Mouse (Mus musculus) embryo, embryonic 11.5 days (tissue): ENCODE measurements around the gene Eif4a1.

ENCODE experiments used
- DNase-seq: peaks from one replicate; pipeline ENCODE4 v3.0.0-alpha.2; 2012; ENCODE audit warnings: low read depth, low spot score

Eif4a1 gene

DNA sequence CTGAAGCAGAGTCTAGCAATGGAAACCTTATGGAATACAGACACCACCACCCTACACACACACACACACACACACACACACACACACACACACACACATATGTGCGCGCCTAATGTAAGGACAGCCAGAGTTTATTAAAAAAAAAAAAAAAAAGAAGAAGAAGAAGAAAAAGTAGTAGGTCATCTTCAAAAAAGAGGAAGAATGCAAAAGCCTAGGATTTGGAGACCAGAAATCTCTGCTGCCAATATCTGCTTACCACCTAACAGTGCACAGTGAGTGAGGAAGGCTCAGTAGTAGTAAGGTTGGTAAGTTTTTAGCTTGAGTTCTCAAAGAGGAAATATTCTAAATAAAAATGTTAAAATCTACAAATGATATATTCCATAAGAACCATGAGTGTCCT lies 6.9 kb upstream of the Eif4a1 start:
- no peak for DNase-seq

DNA sequence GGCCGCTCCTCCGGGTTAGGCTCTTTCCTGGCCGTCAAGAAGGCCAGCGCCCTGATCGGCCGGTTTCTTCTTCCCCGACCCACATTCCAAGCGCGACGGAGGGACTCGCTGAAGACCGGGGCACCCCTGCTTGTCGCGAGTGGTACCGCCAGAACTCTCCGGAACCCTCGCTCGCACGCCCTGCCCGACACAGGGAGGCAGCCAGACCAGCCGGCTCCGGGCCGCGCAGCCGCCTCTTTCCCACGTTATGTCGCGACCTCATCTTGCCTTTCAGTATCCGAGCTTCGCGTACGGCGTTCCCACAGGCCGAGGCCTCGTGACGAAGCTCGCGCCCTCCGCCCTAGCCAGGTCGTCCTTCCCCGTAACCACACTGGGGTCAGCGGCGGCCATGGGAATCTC lies 498 bp downstream of the Eif4a1 start:
- DNase-seq: no peak

DNA sequence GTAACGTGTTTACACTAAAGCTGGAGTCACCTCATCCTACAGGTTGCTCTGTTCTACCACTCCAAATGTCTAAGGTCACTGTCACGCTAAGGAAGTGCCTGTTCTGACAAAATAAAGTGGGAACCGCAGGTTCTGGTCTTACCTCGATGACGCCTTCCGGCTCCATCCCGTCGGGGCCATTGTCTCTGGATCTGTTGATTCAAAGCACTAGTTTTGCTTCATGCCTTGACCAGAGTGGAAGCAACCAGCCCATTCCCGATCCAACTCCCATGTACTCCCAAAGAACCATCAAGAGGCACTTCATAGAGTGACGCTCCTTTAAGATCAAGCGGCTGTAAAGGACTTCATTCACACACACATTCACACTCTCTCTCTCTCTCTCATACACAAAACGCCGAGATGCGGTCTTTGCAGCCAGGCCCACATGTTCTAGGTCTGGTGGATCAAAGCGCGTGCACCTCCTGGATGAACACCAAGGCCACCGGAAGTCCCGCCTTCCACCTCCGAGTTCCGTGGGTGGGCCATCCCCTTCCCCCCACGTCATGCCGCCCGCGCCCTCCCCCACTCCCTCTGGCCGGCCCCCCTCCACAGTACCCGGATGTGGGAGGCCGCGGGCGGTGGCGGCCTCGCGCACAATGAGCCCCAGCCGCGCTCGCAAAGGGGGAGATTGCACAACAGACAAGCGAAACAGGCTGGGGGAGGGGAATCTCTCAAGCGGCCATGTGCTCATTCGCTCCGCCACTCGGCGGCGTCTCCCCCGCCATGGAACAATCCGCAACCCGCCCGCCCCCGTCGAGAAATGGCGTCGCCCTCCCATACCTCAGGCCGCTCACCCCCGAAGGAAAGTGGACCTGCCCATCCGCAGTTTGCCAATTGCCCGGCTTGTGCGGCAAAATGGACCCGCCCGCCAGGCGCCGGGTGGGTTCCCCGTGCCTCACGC lies 1.2 kb downstream of the Eif4a1 start:
- DNase-seq: peak; percentile 89

DNA sequence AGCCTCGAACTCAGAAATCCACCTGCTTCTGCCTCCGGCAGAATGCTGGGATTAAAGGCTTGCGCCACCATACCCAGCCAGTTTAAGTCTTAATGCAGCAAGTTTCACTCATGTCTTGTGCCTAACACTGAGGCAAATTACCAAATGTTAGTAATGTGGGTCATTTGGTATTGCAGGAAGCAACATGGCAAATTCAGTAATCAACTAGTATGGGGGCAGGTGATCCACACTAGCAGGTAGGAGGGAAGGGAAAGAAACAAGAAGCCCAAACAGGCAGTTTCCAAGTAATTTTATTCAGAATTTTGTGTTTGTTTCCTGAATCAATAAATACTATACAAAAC lies 5.6 kb downstream of the Eif4a1 start:
- no peak for DNase-seq

DNA sequence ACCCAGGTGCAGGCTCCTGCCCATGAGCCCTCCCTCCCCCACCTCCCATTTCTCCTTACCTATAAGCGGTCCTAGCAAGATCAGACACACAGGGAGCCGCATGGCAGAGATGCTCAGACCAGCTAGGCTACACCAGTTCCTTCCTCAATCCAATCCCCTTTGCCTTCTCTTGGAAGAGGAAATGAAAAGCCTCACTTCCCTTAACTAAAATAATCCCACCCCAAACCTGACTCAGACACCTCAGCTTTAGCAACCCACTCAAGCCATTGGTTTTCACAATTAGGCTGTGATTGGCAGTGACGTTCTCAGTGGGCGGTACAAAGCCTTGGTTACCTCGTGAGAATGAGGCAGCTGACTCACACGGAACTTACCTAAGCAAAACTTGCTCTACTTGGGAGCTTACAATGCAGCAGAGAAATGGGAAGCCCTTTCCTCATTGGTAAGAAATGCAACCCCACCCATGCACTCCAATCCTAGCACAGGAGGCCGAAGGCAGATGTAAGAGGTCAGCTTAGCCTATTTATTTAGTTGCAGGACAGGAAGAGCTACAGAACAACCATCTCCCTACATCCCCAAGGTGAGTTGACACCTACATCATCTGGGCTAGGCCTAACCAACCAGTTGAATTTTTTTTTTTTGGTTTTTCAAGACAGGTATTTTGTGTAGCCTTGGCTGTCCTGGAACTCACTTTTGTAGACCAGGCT lies 6.1 kb downstream of the Eif4a1 start, which contains the start of gene Cd68:
Gene Cd68 (minus strand): TSS at position 193 of the 704 bp plus-strand sequence.
- no peak for DNase-seq

DNA sequence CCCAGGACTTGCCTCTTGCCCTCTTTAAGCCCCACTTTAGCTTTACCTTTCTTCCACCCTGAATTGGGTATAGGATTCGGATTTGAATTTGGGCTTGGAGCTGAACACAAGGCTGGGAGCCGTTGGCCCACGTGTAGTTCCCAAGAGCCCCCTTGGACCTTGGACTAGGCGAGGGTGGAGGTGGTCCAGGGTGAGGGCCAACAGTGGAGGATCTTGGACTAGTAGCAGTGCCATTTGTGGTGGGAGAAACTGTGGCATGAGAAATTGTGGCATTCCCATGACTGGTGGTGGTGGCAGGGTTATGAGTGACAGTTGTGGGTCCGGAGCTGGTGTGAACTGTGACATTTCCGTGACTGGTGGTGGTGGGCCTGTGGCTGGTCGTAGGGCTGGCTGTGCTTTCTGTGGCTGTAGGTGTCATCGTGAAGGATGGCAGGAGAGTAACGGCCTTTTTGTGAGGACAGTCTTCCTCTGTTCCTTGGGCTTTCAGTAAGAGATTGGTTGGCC lies 6.7 kb downstream of the Eif4a1 start:
- no peak for DNase-seq

DNA sequence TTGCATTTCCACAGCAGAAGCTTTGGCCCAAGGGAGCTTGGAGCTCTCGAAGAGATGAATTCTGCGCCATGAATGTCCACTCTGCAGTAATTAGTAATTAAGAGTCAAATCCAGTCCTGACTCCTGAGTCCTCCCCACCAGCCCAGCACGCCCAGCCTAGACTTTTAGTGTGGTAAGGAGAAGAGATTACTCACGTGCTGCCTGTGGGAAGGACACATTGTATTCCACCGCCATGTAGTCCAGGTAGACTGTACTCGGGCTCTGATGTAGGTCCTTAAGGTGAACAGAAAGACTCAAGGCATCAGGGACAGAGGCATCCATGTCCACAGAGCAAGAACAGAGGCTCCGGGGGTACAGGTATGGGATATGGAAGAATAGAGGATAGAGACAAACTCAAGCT lies 7.4 kb downstream of the Eif4a1 start:
- DNase-seq: no peak

DNA sequence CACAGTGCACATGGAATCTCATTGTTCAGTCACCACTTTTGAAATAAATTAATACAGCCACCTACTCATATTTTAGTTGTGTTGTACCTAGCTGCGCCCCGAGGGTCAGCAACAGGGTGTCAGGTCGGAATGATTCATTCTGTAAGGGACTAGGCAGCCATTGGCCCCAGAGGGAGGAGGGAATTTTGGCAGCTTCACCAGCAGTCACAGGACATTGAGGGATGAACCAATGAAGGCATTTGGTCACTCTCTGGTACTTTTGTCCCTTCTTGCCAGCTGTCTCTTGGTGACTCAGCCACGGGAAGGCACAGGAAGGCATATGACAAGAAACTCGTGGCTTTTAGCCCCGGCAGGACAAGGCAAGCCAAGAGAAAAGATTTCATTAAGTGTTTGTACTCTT lies 8.4 kb downstream of the Eif4a1 start:
- DNase-seq: no peak

DNA sequence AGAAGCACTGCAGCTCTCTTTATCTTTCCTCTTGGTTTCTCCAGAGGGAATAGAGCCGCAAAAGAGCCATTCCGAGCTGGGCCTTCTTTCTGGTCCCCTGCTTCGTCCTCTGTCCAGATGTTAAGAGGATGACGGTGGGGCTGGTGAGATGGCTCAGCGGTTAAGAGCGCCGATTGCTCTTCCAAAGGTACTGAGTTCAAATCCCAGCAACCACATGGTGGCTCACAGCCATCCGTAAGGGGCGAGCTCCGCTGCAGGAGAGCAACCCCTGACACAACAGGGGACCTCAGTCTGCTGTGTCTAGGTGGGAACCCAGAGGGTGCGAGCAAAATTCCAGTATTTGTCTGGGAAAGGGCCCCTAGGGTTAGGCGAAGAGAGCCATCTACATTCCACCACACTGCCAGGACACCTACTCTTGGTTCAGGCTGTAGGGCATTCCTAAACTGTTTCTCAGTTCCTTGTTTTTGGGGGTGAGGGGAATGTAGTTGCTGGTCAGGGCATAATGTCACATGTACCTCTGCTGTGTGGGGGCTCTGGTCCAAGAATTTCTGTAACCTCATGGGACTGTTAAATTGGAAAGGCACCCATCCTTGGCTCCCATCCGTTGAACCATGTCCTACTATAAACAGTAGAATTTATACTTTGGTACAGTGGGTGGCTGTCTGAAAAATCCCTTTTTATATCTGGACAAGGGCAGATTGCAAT lies 9.1 kb downstream of the Eif4a1 start:
- no peak for DNase-seq

DNA sequence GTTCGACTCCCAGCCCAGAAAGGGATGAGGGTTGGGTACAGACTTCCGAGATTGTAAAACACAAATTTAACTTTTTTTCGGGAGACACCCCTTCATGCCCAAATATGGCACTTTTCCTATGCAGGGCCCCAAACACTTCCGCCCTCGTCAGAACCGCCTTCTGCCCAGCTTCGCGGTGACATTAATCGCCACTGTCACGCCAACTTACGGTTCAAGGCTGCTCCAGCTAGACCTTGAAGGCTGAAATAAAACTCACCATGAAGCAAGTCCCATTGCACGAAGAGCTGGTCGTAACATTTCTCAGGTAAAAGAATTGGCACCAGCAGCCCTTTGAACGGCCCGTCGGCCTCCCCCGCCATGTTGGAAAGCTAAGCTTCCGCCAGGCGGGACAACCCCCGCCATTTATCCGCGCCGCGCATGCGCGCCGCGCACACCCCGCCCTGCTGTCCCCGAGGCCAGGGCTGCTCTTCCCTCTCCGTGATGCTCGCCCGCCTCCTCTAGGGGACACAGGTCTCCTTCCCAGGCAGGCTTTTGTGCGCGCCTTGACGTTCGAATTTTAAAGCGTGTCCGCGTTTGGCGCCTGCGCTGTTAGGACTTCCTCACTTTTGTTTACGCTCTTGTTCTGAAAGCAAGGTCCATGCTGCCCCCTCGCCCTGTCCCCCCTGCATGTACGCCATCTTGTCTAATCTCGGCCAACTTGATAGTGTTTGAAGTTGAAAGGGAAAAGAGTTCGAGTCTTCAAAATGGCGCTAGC lies 9.8 kb downstream of the Eif4a1 start, which contains the start of gene Mpdu1:
Gene Mpdu1 (minus strand): TSS at position 430 of the 754 bp plus-strand sequence.
- DNase-seq: peak; percentile 95

DNA sequence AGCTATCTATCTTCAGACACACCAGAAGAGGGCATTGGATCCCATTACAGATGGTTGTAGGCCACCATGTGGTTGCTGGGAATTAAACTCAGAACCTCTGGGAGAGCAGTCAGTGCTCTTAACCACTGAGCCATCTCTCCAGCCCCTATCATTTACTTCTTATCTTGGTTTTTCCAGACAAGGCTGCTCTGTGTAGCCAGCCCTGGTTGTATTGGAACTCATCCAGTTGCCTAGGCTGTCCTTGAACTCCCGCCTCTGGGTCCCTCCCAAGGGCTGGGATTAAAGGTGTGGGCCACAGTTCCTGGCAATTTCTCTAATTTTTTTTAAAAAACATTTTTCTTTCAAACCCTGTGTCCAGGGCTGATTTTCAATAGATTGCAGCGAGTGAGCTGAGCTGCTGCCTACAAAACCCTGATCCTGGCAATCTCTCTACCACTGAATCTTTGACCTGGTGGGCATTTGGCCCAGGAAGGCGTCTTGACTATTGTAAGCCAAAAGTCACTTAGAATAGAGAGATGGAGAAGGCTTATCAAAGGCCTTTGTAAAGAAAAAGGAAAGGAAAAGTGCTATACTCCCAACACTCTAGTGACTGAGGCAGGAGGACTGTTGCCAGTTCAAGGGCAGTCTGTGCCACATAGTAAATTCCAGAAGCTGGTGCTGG lies 10.9 kb downstream of the Eif4a1 start:
- DNase-seq: no peak

DNA sequence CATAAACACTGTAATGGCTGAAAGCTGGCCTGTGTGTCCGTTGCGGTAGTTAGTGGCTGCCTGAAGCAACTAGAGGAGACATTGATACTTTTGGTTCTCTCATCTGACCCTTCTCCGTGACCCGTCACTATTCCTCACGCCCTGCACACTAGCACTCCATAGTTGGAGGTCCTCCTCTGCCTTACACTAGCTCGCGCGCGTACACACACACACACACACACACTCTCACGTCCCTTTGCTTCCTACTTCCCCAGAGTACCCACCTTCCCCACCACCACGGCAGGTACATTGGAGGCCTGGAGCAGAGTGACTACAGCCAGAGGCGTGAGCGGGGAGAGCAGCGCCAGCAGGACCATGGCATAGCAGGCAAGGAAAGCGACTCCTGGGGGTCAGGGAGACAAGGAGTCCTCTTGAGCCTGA lies 14.8 kb downstream of the Eif4a1 start:
- no peak for DNase-seq

DNA sequence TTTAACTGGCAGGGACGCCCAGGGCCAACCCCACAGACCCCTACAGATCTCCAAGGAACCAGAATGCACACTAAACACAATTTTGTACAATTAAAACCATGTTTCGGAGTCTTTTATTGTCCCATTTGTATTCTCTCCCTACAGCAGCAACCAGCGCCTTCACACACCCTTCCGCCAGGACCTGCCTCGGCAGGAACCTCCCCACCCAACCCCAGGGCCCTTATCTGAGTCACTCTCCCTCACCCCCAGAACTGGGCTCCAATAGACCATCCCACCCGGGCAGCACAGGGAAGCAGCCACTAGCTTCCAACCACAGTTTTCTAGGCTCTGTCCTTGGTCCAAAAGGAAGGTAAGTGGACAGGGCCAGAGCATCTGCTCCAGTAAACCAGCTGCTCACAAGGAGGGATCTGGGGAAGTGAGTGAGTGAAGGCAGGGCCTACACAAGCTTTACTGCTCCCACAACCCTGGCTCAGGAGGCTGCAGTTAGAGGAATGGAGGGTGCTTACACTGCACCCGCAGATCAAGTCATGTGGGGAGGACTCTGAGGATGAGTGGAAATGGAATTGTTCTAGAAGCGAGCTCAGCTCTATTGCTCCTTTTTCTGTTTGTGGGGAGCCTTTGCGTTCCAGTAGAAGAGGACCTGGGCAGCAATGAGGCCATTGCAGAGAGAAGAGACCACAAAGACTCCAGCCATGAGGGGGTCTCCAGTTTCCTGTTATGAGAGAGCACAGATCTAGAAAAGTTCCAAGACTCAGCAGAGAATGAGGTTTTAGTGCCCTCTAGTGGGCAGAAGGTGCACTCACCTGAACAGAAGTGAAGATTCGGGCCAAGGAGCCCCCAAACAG lies 15.4 kb downstream of the Eif4a1 start:
- peak; percentile 56 for DNase-seq

DNA sequence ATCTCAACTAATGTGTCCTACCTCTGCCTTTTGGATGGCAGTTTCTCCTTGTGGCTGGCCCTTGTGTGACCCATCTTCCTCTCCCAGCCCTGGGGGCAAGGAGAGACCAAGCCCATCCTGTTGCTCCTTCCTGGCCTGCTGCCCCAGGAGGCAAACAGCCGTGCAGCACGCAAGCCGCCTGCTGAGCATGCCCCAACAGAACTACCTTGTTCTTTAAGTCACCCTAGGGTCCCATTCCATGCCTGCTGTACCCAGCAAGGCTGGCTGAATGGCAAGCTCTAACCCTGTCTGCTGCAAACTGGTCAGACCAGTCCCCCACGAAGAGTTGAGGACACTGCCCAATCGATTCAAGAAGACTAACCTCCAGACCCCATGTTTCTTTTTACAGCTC lies 16.2 kb downstream of the Eif4a1 start:
- DNase-seq: no peak

DNA sequence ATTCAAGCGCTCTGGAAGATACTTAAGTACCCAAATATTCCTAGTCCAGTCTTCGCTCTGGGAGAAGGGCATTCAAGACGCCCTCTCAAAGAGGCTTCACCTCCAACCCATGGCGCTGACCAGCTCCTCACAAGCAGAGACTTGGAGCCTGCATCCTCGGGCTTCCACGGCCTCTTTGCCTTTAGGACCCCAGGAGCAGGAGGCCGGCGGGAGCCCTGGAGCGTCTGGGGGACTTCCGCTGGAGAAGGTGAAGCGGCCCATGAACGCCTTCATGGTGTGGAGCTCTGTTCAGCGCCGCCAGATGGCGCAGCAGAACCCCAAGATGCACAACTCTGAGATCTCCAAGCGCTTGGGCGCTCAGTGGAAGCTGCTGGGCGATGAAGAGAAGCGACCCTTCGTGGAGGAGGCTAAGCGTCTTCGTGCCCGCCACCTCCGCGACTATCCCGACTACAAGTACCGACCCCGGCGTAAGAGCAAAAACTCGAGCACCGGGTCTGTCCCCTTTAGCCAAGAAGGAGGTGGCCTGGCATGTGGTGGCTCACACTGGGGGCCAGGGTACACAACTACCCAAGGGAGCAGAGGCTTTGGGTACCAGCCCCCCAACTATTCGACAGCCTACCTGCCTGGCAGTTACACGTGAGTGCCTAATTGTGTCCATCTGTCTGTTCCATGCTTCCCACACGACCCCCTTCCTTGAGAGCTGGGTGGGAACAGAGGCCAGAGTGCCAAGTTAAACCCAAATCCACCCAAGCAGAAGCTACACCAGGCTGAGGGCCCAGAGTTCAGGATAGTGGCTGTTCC lies 16.8 kb downstream of the Eif4a1 start, which contains the start of gene Sox15:
Gene Sox15 (plus strand): TSS at position 51 of the 801 bp plus-strand sequence.
- peak; percentile 77 for DNase-seq

DNA sequence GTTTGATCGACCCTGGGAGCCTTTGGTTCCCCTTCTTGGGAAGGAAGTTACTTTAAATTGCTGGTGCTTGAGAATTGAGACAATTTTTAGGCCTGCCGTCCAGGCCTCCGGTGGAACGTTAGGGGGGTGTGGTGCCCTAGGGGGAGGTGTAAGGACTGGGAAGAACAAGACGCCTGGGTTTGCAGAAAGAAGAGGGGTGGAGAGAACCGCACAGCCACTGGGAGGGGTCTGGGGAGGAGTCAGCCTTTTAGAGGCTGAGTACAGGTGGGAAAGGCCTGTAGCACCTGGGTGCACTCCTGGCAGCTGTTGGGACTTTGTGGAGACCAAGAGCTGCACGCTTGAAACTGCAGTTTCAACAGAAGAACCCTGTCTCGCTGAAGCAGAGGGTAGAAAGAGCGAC lies 17.5 kb downstream of the Eif4a1 start:
- DNase-seq: no peak

DNA sequence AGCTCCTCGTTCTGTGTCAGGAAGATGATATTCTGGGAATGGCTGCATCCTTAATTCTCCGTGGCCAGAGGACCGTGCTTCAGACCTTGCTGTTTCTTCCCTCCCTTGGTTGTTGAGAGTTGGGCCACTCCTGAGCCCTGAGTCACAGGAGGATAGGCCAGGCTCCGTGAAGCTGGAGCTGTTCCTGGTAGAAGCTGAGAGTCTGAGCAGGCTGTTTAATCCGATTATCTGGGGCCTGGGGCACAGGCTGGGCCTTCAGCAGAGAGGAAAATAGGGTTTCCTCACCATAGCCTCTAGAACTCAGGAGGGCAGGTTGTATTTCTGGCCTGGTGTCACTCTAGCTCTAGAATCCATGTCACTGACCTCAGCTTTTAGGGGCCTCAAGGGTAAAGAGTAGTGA lies 18.8 kb downstream of the Eif4a1 start:
- no peak for DNase-seq

DNA sequence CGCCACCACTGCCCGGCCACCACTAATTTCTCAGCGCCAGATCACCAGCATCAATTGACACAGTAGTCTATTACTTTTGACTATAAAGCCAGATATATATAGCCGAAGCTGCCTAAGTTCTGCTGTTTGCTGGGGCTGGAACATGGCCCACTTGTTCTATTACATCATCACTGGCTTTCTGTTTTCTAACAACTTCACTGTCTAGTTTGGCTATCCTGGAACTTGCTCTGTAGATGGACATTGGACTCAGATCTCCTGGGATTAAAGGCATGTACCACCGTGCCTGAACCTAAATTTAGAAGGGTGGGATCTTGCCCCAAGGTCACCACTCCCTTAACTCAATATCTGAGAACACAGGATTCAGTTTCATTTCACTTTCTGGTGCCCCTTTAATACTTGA lies 26.4 kb downstream of the Eif4a1 start:
- DNase-seq: no peak

DNA sequence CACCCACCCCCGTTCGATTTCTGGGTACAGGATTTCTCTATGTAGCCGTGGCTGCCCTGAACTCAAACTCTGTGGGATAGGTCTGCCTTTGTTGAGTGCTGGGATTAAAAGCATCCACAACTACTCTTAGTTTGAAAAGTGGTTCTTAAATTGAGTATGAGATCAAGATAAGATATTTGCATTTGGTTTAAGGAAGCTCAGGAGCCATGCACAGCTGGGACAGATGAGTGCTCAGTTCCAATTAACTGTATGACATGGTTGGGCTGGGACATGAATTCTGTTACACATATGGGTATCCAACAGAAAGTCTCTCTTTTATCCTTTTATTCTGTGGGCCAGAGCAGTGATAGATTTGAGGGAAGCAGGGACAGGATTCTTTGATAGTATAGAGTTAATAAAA lies 36.8 kb downstream of the Eif4a1 start:
- no peak for DNase-seq
